Mouse (Mus musculus): Measurements from ENCODE around the gene Snapc4.

- TF ChIP-seq POLR2A (IDR thresholded peaks at IDR 0.05; ENCODE audit: insufficient read depth, low read length) (no peak), CTCF (IDR thresholded peaks at IDR 0.05; ENCODE audit: low read depth, low read length) (no peak)
These were observed 59.9 kb downstream of the Snapc4 start for GRCm38 (mm10) chr2:26320245-26321185.
